Mouse (Mus musculus): ENCODE results near the gene Il1rap. TPM values are rescaled to one million over a fixed set of nuclear protein-coding genes. Genes with fewer than 3 reads are reported as not detected.

Il1rap gene
- polyA plus RNA-seq (2012; rRNA removed) (0.71 and 0.98 TPM in 2 replicates), polyA plus RNA-seq (2014; fragmentation: Nextera tagmentation; extraction: Ambion mirVana) (1.9 and 2.1 TPM in 2 replicates)

GRCm38 (mm10) chr16:26581048-26581912, at the start of gene Il1rap:
Gene Il1rap, plus strand, starts transcription at chr16:26581704.
- peak; percentile 64 to 70 (median 66) for DNase-seq (ENCODE audit: low read depth in 3 of 3, low spot score in 3 of 3)
- Histone ChIP-seq H3K4me2 (ENCODE audit: low read depth) (peak within 1 kb of the TSS; percentile 84), H3K36me3 (replicated peaks; ENCODE audit: control insufficient read depth, insufficient read depth, low read depth) (no peaks in the 10 kb centered on the region), H3K4me1 (replicated peaks; ENCODE audit: control insufficient read depth in 2 of 2, insufficient read depth in 2 of 2, low read length in 1 of 2) (peaks cover 0 to 4% of the 10 kb centered on the region in 2 experiments; a peak in 2 of 4 replicates), H3K9me3 (ENCODE audit: control insufficient read depth, low read length) (no peaks in the 10 kb centered on the region), H3K27ac (no peak within 1 kb of the TSS), H3K27me3 (ENCODE audit: control insufficient read depth, insufficient read depth, low read length) (no peaks in the 10 kb centered on the region), H3K9ac (replicated peaks) (peak within 1 kb of the TSS; percentile 69), H3K4me3 (ENCODE audit: insufficient read depth in 1 of 2, low read depth in 2 of 2, low read length in 2 of 2) (peak within 1 kb of the TSS; percentile 68 to 72)
- ATAC-seq (ENCODE audit: insufficient read depth), result peak; percentile 97
- TF ChIP-seq CTCF (IDR thresholded peaks at IDR 0.05; ENCODE audit: low read depth) (0 out of 2 replicates have a peak, but pooled peaks have one; percentile 4), EP300 (IDR thresholded peaks at IDR 0.05; ENCODE audit: low read depth) (no peak)
- 2% methylated on average over 48 of the region's 51 CpGs for WGBS (ENCODE audit: insufficient replicate concordance)

DNA sequence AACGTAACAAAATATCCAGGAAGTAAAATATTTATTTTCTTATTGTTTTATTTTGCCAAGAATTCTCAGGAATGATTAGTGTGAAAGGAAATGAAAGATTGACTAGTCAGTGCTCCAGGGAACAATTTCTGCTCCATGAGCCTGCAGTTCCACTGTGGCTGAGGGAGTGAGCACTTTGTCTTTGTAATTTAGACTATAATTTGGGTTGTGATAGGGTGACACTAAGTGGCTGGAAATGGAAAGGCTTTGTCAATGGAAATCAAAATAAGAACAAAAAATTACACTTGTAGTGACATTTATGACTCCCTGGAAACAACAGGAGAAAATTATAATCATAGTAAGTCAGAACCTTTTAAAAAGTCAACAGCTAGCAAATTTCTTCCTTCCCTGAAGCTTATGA, 49.2 kb upstream of the Il1rap start:
- no peak for DNase-seq (ENCODE audit: low read depth in 3 of 3, low spot score in 3 of 3)
- Histone ChIP-seq H3K27me3 (ENCODE audit: control insufficient read depth, insufficient read depth, low read length) (no peaks in the 10 kb centered on the region), H3K36me3 (replicated peaks; ENCODE audit: control insufficient read depth, insufficient read depth, low read depth) (no peaks in the 10 kb centered on the region), H3K4me3 (ENCODE audit: insufficient read depth in 1 of 2, low read depth in 2 of 2, low read length in 2 of 2) (no peak overlapping the region), H3K4me1 (replicated peaks; ENCODE audit: control insufficient read depth in 2 of 2, insufficient read depth in 2 of 2, low read length in 1 of 2) (no peaks in the 10 kb centered on the region), H3K9me3 (ENCODE audit: control insufficient read depth, low read length) (no peaks in the 10 kb centered on the region), H3K27ac (no peak overlapping the region), H3K4me2 (ENCODE audit: low read depth) (no peak overlapping the region), H3K9ac (replicated peaks) (no peak overlapping the region)
- no peak for TF ChIP-seq EP300 (IDR thresholded peaks at IDR 0.05; ENCODE audit: low read depth)
- ATAC-seq (ENCODE audit: insufficient read depth), result no peak
- 72% methylated on average over 1 of the region's 1 CpGs for whole genome bisulfite sequencing (ENCODE audit: insufficient replicate concordance)

DNA sequence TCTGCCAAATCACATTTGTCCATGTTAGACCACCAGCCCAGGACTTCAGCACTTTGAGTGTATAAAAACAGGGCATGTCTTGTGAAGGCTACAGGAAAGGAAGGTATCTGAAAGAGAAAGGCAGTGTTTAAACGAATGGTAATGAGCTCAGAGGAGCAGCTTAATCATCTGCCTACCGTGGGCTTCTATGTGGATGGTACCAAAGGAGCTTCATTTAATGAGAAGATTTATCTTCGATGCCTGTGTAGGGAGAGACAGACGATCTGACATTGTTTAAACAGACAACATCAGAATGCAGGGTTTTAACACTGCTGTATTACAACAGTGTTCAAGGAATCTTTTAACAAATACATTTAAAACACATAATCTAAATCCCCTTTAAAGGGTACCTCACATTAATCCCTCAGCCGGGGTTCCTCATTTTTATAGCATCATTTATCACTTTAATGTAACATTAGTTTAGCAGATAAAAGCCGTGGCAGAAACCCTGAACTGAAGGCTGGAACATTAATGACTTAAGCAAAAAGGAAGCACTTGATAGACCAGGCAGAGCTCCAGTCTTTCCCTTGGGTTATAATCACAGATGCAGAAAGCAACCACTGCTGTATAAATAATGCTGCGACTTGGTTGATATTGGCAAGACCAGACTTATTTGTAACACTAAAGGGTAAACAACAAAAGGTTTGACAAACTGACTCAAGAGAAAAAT, 35.2 kb upstream of the Il1rap start:
- no peaks in the 10 kb centered on the region for H3K9me3 ChIP-seq (ENCODE audit: control insufficient read depth, low read length)
- no peak overlapping the region for H3K9ac ChIP-seq (replicated peaks)
- 33% methylated on average over 7 of the region's 7 CpGs for WGBS (ENCODE audit: insufficient replicate concordance)
- DNase-seq (ENCODE audit: low read depth in 3 of 3, low spot score in 3 of 3) (no peak), ATAC-seq (ENCODE audit: insufficient read depth) (no peak)
- H3K4me2 ChIP-seq (ENCODE audit: low read depth), result no peak overlapping the region
- no peak for TF ChIP-seq CTCF (IDR thresholded peaks at IDR 0.05; ENCODE audit: low read depth)
- TF ChIP-seq EP300 (IDR thresholded peaks at IDR 0.05; ENCODE audit: low read depth), result no peak
- no peaks in the 10 kb centered on the region for H3K36me3 ChIP-seq (replicated peaks; ENCODE audit: control insufficient read depth, insufficient read depth, low read depth)
- H3K27me3 ChIP-seq (ENCODE audit: control insufficient read depth, insufficient read depth, low read length), result no peaks in the 10 kb centered on the region
- no peak overlapping the region for H3K4me3 ChIP-seq (ENCODE audit: insufficient read depth in 1 of 2, low read depth in 2 of 2, low read length in 2 of 2)
- no peak overlapping the region for H3K27ac ChIP-seq
- H3K4me1 ChIP-seq (replicated peaks; ENCODE audit: control insufficient read depth in 2 of 2, insufficient read depth in 2 of 2, low read length in 1 of 2), result no peaks in the 10 kb centered on the region

DNA sequence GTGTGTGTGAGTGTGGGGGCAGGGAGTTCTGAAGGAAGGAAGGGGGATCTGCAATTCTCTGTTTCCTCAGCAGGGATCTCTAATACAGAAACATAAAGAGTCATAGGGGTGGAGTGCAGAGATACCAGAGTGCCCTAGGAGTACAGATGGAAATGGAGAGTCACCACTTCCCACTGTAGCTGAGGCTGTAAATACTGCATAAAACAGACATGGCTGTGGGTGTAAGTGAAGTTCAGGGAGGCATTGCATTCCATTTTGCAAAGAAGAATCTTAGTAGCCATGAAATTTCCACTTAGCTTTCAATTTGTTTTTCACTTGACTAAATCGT, 34.7 kb upstream of the Il1rap start:
- Histone ChIP-seq H3K4me1 (replicated peaks; ENCODE audit: control insufficient read depth in 2 of 2, insufficient read depth in 2 of 2, low read length in 1 of 2) (no peaks in the 10 kb centered on the region), H3K4me2 (ENCODE audit: low read depth) (no peak overlapping the region), H3K9me3 (ENCODE audit: control insufficient read depth, low read length) (no peaks in the 10 kb centered on the region), H3K27ac (no peak overlapping the region), H3K9ac (replicated peaks) (no peak overlapping the region), H3K4me3 (ENCODE audit: insufficient read depth in 1 of 2, low read depth in 2 of 2, low read length in 2 of 2) (no peak overlapping the region), H3K36me3 (replicated peaks; ENCODE audit: control insufficient read depth, insufficient read depth, low read depth) (no peaks in the 10 kb centered on the region), H3K27me3 (ENCODE audit: control insufficient read depth, insufficient read depth, low read length) (no peaks in the 10 kb centered on the region)
- 73% methylated on average over 1 of the region's 1 CpGs for WGBS (ENCODE audit: insufficient replicate concordance)
- no peak for ATAC-seq (ENCODE audit: insufficient read depth)
- TF ChIP-seq EP300 (IDR thresholded peaks at IDR 0.05; ENCODE audit: low read depth) (no peak), CTCF (IDR thresholded peaks at IDR 0.05; ENCODE audit: low read depth) (no peak)
- DNase-seq (ENCODE audit: low read depth in 3 of 3, low spot score in 3 of 3), result no peak

DNA sequence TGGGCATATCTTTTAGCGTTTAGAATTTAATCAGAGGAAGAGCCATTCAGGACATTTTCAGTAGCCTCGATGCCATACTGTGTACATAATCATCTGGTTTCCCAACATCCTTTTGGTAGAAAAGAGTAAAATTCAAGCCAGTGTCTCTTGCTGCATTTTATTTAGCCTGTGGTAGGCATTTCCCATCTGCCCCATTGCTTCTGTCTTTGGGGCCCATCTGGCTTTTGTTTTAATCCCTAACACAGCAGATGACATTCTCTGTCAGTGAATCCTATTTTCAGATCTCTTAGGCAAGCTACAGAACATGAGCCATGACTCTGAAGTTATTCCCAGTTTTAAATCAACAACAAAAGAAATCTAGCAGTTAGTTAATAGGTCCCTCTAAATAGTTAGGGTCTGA, 32.3 kb upstream of the Il1rap start:
- H3K9me3 ChIP-seq (ENCODE audit: control insufficient read depth, low read length), result no peaks in the 10 kb centered on the region
- no peaks in the 10 kb centered on the region for H3K27me3 ChIP-seq (ENCODE audit: control insufficient read depth, insufficient read depth, low read length)
- 67% methylated on average over 2 of the region's 2 CpGs for WGBS (ENCODE audit: insufficient replicate concordance)
- H3K27ac ChIP-seq, result no peak overlapping the region
- no peaks in the 10 kb centered on the region for H3K36me3 ChIP-seq (replicated peaks; ENCODE audit: control insufficient read depth, insufficient read depth, low read depth)
- H3K4me3 ChIP-seq (ENCODE audit: insufficient read depth in 1 of 2, low read depth in 2 of 2, low read length in 2 of 2), result no peak overlapping the region
- no peaks in the 10 kb centered on the region for H3K4me1 ChIP-seq (replicated peaks; ENCODE audit: control insufficient read depth in 2 of 2, insufficient read depth in 2 of 2, low read length in 1 of 2)
- H3K9ac ChIP-seq (replicated peaks), result no peak overlapping the region
- H3K4me2 ChIP-seq (ENCODE audit: low read depth), result no peak overlapping the region
- DNase-seq (ENCODE audit: low read depth in 3 of 3, low spot score in 3 of 3) (no peak), ATAC-seq (ENCODE audit: insufficient read depth) (no peak)
- TF ChIP-seq CTCF (IDR thresholded peaks at IDR 0.05; ENCODE audit: low read depth) (no peak), EP300 (IDR thresholded peaks at IDR 0.05; ENCODE audit: low read depth) (no peak)

Measured in liver, embryonic 14.5 days (tissue).